Mouse (Mus musculus): ENCODE results near the gene Ubac2. TPM values are rescaled to one million over a fixed set of nuclear protein-coding genes. Genes with fewer than 3 reads are reported as not detected.
"Not testable (repeated sequence)": the region's sequence is repeated elsewhere in the genome, so short reads cannot be mapped to it uniquely, and the experiment has no call there.

Gene Ubac2
- polyA plus RNA-seq, 1 experiment from 2014 or later: 66.3 TPM

GRCm38 (mm10) chr14:122068036-122068435, 189.6 kb downstream of the Ubac2 start:
- not testable (repeated sequence) for DNase-seq (ENCODE audit: low spot score); ATAC-seq (ENCODE audit: low FRiP score); H3K27me3 ChIP-seq (ENCODE audit: control insufficient read depth, insufficient read depth, low read length); H3K9ac ChIP-seq (ENCODE audit: low read depth, low read length); H3K4me3 ChIP-seq (ENCODE audit: low read depth, low read length); H3K36me3 ChIP-seq (ENCODE audit: control insufficient read depth, insufficient read depth, low read length); H3K27ac ChIP-seq (ENCODE audit: low read depth, low read length); H3K4me1 ChIP-seq (replicated peaks; ENCODE audit: control insufficient read depth, insufficient read depth, low read length); H3K4me2 ChIP-seq (replicated peaks; ENCODE audit: low read depth, low read length); H3K9me3 ChIP-seq (ENCODE audit: control insufficient read depth, low read length)
- 36% methylated on average over 3 of the region's 3 CpGs for WGBS

- Histone ChIP-seq H3K27ac (ENCODE audit: low read depth, low read length) (no peak overlapping the region), H3K9ac (ENCODE audit: low read depth, low read length) (no peak overlapping the region), H3K4me3 (ENCODE audit: low read depth, low read length) (no peak overlapping the region), H3K9me3 (ENCODE audit: control insufficient read depth, low read length) (no peaks in the 10 kb centered on the region), H3K4me1 (replicated peaks; ENCODE audit: control insufficient read depth, insufficient read depth, low read length) (no peaks in the 10 kb centered on the region), H3K27me3 (ENCODE audit: control insufficient read depth, insufficient read depth, low read length) (no peaks in the 10 kb centered on the region), H3K4me2 (replicated peaks; ENCODE audit: low read depth, low read length) (no peak overlapping the region), H3K36me3 (ENCODE audit: control insufficient read depth, insufficient read depth, low read length) (no peaks in the 10 kb centered on the region)
- ATAC-seq (ENCODE audit: low FRiP score): no peak
- WGBS: 61% methylated on average over 11 of the region's 11 CpGs
- DNase-seq (ENCODE audit: low spot score): no peak
Measured at GRCm38 (mm10) chr14:122068801-122069695, 190.6 kb downstream of the Ubac2 start.

GRCm38 (mm10) chr14:122069948-122070347, 191.5 kb downstream of the Ubac2 start:
- H3K9ac ChIP-seq (ENCODE audit: low read depth, low read length): no peak overlapping the region
- 73% methylated on average over 3 of the region's 3 CpGs for WGBS
- no peak overlapping the region for H3K27ac ChIP-seq (ENCODE audit: low read depth, low read length)
- no peaks in the 10 kb centered on the region for H3K36me3 ChIP-seq (ENCODE audit: control insufficient read depth, insufficient read depth, low read length)
- no peaks in the 10 kb centered on the region for H3K4me1 ChIP-seq (replicated peaks; ENCODE audit: control insufficient read depth, insufficient read depth, low read length)
- no peak for DNase-seq (ENCODE audit: low spot score)
- no peaks in the 10 kb centered on the region for H3K27me3 ChIP-seq (ENCODE audit: control insufficient read depth, insufficient read depth, low read length)
- no peaks in the 10 kb centered on the region for H3K9me3 ChIP-seq (ENCODE audit: control insufficient read depth, low read length)
- no peak overlapping the region for H3K4me2 ChIP-seq (replicated peaks; ENCODE audit: low read depth, low read length)
- no peak overlapping the region for H3K4me3 ChIP-seq (ENCODE audit: low read depth, low read length)
- ATAC-seq (ENCODE audit: low FRiP score): no peak

Other genes starting within 250 kb of the Ubac2 start
- gene Dock9, start 80.8 kb upstream of the Ubac2 start, polyA plus RNA-seq (2014; fragmentation: Nextera tagmentation; extraction: Ambion mirVana): 5.4 and 6.0 TPM in 2 replicates
- gene Gpr18, start 37.2 kb downstream of the Ubac2 start, polyA plus RNA-seq (2014; fragmentation: Nextera tagmentation; extraction: Ambion mirVana): 0.13 and 0.59 TPM in 2 replicates
- gene Gpr183, start 86.6 kb downstream of the Ubac2 start, polyA plus RNA-seq (2014; fragmentation: Nextera tagmentation; extraction: Ambion mirVana): 1.9 and 3.2 TPM in 2 replicates
- gene Timm8a2, start 156.1 kb downstream of the Ubac2 start, polyA plus RNA-seq (2014; fragmentation: Nextera tagmentation; extraction: Ambion mirVana): not detected in 2 replicates
- 130 and 138 TPM in 2 replicates for gene Tm9sf2, start 228.4 kb downstream of the Ubac2 start, polyA plus RNA-seq (2014; fragmentation: Nextera tagmentation; extraction: Ambion mirVana)

Measured in hindbrain, embryonic 11.5 days (tissue).